Mouse (Mus musculus): ENCODE results near the gene Apoh. TPM values are rescaled to one million over a fixed set of nuclear protein-coding genes. Genes with fewer than 3 reads are reported as not detected.
A peak's percentile ranks its signal among the peaks of the same experiment; 100 is the strongest.

Gene Apoh
- polyA plus RNA-seq, 1 experiment = 1.9 TPM

DNA sequence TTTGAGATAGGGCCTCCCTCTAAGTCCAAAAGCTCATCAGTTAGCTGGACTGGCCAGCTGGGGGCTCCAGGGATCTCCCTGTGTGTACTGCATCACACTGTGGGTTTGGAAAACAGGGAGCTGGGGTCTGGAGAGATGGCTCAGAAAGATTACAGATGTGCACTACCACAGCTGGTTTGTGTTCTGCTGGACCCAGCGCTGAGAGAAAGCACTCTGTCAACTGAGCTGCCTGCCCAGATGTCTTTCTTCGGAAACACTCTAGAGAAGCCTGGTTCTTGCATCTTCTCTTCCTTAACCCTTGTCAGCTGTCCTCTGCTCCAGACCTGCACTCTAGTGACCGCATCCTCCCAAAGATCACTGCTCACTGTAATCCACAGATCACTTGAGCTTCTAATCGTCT lies 20.8 kb downstream of the Apoh start:
- no peak for DNase-seq
- WGBS = 60% methylated on average over 4 of the region's 4 CpGs
- no peak for TF ChIP-seq CTCF (IDR thresholded peaks at IDR 0.05; ENCODE audit: insufficient read depth, low read length)
- no peak for TF ChIP-seq POLR2A (IDR thresholded peaks at IDR 0.05; ENCODE audit: borderline replicate concordance, extremely low read depth, low read depth, low read length)
- Histone ChIP-seq H3K4me1 (ENCODE audit: control insufficient read depth, insufficient read depth, low read length) (no peaks in the 10 kb centered on the region; the same call in 1 of the 2 replicates), H3K4me3 (replicated peaks; ENCODE audit: extremely low read depth, low read depth, low read length) (no peak overlapping the region)

DNA sequence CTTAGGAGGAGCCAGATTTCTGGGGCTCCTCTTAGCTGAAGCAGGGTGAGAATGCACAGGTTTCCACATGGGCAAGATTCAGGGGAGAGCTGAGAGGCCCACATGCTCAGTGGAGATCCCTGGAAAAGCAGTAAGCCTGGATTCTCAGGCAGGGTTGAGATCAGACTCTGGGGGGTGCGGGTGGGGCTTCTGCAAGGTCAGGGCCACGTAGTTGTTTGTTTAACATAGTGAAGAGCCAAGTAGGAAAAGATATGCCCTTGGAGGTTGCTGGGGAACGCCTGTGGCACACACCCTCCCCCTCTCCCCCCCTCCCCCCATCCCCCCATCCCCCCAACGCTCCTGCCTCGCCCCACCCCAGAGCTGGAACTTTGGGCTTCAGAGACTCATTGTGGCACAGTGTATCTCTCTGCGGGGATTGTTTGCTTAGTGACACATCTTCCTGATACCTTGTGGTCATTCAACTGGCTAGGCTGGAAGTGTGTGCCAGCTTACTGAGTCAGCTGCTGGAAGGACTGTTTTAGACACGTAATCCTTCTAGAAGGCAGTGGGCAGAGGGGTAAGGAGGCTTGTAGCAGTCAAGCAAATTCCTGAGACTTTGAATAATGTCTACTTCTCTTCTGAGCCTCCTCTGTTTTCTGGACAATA lies 21.9 kb downstream of the Apoh start:
- no peak for TF ChIP-seq CTCF (IDR thresholded peaks at IDR 0.05; ENCODE audit: insufficient read depth, low read length)
- TF ChIP-seq POLR2A (IDR thresholded peaks at IDR 0.05; ENCODE audit: borderline replicate concordance, extremely low read depth, low read depth, low read length) = no peak
- no peak for DNase-seq
- H3K4me3 ChIP-seq (replicated peaks; ENCODE audit: extremely low read depth, low read depth, low read length) = no peak overlapping the region
- no peaks in the 10 kb centered on the region; the same call in 1 of the 2 replicates for H3K4me1 ChIP-seq (ENCODE audit: control insufficient read depth, insufficient read depth, low read length)
- 20% methylated on average over 7 of the region's 7 CpGs for WGBS

DNA sequence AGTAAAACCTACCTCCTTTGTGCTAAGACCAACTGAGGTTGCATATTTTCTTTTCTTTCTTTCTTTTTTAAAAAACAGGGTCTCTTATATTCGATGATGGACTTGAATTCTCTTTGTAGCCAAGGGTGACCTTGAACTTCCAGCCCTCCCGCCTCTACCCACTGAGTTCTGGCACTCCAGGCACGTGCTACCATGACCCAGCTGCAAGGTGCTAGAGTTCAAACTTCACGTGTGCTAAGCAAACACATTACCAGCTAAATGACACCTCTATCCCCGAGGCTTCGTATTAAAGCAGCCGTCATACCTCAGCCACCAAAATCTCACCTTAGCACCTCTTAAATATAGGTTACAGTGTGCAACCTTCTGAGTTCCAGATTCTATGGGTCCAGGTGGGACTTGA lies 22.4 kb downstream of the Apoh start:
- Histone ChIP-seq H3K4me3 (replicated peaks; ENCODE audit: extremely low read depth, low read depth, low read length) (no peak overlapping the region), H3K4me1 (ENCODE audit: control insufficient read depth, insufficient read depth, low read length) (no peaks in the 10 kb centered on the region; the same call in 1 of the 2 replicates)
- no peak for TF ChIP-seq CTCF (IDR thresholded peaks at IDR 0.05; ENCODE audit: insufficient read depth, low read length)
- no peak for TF ChIP-seq POLR2A (IDR thresholded peaks at IDR 0.05; ENCODE audit: borderline replicate concordance, extremely low read depth, low read depth, low read length)
- DNase-seq = no peak
- WGBS = 42% methylated on average over 7 of the region's 7 CpGs

DNA sequence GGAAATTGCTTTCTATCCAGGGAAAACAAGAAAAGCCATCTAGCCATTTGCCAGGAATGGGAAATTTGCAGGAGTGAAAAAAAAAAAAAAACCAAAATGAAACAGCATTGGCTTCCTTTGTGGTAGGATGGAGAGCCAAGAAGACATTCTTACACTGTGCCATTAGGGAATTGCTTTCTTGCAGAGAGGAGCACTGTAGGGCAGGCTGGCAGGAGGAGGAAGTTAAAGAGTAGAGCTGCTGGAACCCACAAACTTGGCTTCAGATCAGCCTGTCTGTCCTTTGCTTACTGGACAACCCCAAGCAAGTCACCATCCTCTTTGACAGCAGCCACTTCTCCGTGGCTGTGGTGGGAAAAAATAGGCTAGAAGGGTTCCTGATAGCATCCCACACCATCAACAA lies 23.9 kb downstream of the Apoh start:
- no peak for DNase-seq
- Histone ChIP-seq H3K4me1 (ENCODE audit: control insufficient read depth, insufficient read depth, low read length) (no peaks in the 10 kb centered on the region; the same call in 1 of the 2 replicates), H3K4me3 (replicated peaks; ENCODE audit: extremely low read depth, low read depth, low read length) (no peak overlapping the region)
- 43% methylated on average over 1 of the region's 1 CpGs for WGBS
- TF ChIP-seq CTCF (IDR thresholded peaks at IDR 0.05; ENCODE audit: insufficient read depth, low read length) = no peak
- no peak for TF ChIP-seq POLR2A (IDR thresholded peaks at IDR 0.05; ENCODE audit: borderline replicate concordance, extremely low read depth, low read depth, low read length)

DNA sequence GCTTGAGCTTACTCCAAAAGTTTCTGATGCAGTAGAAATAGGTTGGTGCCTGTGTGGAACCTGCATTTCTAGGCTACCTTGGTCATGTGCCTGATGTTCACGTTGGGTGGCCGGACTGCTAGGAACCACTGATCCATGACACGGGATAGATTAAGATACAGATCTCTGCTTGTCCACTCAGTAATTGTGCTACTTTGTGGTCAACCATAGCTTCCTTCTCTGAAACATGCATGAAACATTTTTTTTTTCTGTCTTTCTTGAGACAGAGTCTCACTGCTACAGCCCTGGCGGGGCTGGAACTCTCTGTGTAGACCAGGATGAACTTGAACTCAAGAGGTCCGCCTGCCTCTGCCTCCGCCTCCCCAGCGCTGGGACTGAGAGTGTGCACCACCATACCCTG lies 33.7 kb downstream of the Apoh start:
- peaks cover 2% of the 10 kb centered on the region; the same call in 1 of the 2 replicates for H3K4me1 ChIP-seq (ENCODE audit: control insufficient read depth, insufficient read depth, low read length)
- WGBS = 91% methylated on average over 7 of the region's 7 CpGs
- no peak for DNase-seq
- no peak overlapping the region for H3K4me3 ChIP-seq (replicated peaks; ENCODE audit: extremely low read depth, low read depth, low read length)
- TF ChIP-seq CTCF (IDR thresholded peaks at IDR 0.05; ENCODE audit: insufficient read depth, low read length) = no peak
- no peak for TF ChIP-seq POLR2A (IDR thresholded peaks at IDR 0.05; ENCODE audit: borderline replicate concordance, extremely low read depth, low read depth, low read length)

DNA sequence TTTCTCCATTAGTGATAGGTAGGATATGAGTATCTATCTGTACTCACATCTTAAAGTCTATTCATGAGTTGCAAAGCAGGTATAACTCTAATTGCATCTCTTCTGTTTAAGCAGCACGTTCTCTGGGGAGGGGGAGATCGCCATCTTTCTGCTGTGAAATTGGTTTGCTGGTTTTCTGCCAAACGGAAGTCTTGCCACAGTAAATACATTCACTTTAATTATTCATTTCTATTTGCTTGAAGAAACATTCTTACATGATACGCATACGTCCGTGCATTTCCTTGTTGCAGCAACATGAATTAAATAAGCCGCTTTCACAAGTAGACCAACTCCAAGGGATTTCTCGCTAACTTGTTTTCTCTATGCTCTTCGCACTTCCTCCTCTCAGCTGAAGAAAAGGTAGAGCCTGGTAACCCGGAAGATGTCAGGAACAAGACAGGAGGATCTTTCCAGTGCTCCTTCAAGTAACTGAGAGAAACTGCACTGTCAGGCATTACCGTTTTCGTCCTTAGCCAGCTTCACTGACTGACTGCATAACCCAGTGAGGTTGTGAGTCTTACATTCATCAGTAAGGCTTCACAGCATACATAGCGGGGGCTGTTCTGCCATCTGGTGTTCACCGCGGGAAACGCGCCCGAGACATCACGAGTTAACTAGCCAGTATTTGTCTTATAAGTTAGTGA lies 34.7 kb downstream of the Apoh start:
- Histone ChIP-seq H3K4me3 (replicated peaks; ENCODE audit: extremely low read depth, low read depth, low read length) (peak overlapping the region; percentile 23), H3K4me1 (ENCODE audit: control insufficient read depth, insufficient read depth, low read length) (peaks cover 2% of the 10 kb centered on the region; the same call in 1 of the 2 replicates)
- peak; percentile 70 for DNase-seq
- TF ChIP-seq POLR2A (IDR thresholded peaks at IDR 0.05; ENCODE audit: borderline replicate concordance, extremely low read depth, low read depth, low read length) (no peak), CTCF (IDR thresholded peaks at IDR 0.05; ENCODE audit: insufficient read depth, low read length) (peak; percentile 93)
- 28% methylated on average over 19 of the region's 19 CpGs for WGBS

DNA sequence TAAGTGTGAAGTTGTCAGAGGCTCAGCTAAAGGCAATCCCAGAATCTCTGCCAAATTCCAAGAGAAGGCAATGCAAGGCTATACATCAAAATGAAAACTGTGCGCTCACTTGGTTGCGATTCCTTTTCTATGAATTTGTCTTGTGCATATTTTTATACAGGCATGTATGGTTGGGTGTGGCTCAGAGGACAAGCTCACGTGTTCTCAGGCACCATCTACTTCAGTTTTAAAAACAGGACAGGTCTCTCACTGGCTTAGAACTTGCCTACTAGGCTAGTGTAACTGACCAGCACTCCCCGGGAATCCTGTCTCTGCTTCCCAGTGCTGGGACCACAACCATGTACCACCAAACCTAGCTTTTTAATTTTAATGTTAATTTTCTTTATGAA lies 35.2 kb downstream of the Apoh start:
- TF ChIP-seq CTCF (IDR thresholded peaks at IDR 0.05; ENCODE audit: insufficient read depth, low read length) = no peak
- no peak for TF ChIP-seq POLR2A (IDR thresholded peaks at IDR 0.05; ENCODE audit: borderline replicate concordance, extremely low read depth, low read depth, low read length)
- peaks cover 2% of the 10 kb centered on the region; the same call in 1 of the 2 replicates for H3K4me1 ChIP-seq (ENCODE audit: control insufficient read depth, insufficient read depth, low read length)
- WGBS = 66% methylated on average over 4 of the region's 4 CpGs
- H3K4me3 ChIP-seq (replicated peaks; ENCODE audit: extremely low read depth, low read depth, low read length) = no peak overlapping the region
- no peak for DNase-seq

DNA sequence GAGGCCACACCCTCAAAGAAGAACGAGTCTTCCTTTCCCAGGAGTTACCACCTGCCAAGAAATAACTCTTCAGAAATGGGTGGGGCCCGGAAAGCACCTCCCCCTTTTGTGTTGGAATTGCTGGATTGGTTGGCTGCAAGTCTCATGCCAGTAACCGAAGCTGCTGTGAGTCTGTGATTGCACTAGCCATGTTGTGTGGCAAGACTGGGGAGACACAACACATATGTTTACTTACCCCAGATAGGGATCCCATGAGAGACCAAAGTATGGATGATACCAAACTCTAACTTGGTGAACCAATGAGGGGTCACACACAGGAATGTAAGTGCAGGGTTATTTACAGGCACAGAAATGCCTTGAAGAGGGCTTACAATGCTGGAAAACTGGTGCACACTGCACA lies 39.5 kb downstream of the Apoh start:
- TF ChIP-seq POLR2A (IDR thresholded peaks at IDR 0.05; ENCODE audit: borderline replicate concordance, extremely low read depth, low read depth, low read length) = no peak
- no peak for TF ChIP-seq CTCF (IDR thresholded peaks at IDR 0.05; ENCODE audit: insufficient read depth, low read length)
- no peak for DNase-seq
- 76% methylated on average over 3 of the region's 3 CpGs for WGBS
- no peak overlapping the region for H3K4me3 ChIP-seq (replicated peaks; ENCODE audit: extremely low read depth, low read depth, low read length)
- peaks cover 2% of the 10 kb centered on the region; the same call in 1 of the 2 replicates for H3K4me1 ChIP-seq (ENCODE audit: control insufficient read depth, insufficient read depth, low read length)

DNA sequence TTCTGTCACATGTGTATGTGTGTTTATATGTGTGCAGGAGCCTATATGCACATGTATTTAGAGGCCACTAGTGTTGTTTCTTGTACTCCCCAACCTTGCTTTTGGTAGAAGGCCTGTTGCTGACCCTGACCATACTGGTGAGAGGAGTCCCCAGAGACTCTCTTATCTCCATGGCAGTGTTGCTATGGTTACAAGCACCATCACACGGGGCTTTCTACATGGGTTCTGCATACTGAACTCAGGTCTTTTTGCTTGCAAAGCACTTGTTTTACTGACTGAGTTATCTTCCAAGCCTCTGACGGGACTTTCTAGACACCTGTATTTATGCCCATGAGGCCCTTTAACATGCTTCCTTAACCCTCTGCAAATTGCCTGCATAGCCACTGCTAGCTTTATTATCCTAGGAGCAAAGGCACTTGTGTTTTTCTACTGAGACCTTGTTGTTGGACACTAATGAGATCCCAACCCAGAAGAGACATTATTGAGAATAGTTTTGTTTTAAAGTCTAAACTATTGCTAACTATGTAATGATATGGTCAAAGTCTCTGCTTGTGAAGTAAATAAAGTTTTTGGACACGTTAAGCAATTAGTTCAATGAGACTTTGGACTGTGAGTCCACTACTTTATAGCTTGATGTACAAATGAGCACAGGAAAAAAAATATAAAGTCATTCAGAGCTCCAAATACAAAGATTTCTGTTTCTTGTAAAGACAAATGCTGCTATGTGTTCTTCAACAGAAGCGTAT lies 41.9 kb downstream of the Apoh start:
- no peak for DNase-seq
- Histone ChIP-seq H3K4me1 (ENCODE audit: control insufficient read depth, insufficient read depth, low read length) (no peaks in the 10 kb centered on the region), H3K4me3 (replicated peaks; ENCODE audit: extremely low read depth, low read depth, low read length) (no peak overlapping the region)
- WGBS = 60% methylated on average over 4 of the region's 4 CpGs
- no peak for TF ChIP-seq POLR2A (IDR thresholded peaks at IDR 0.05; ENCODE audit: borderline replicate concordance, extremely low read depth, low read depth, low read length)
- no peak for TF ChIP-seq CTCF (IDR thresholded peaks at IDR 0.05; ENCODE audit: insufficient read depth, low read length)
